Mouse (Mus musculus) regulatory T cell (primary cell): ENCODE measurements around the gene Samm50.

Experiments
- in situ Hi-C: fragments of 300-600 bp; cut with MboI, MseI; formaldehyde crosslinking; loops from one replicate; pipeline ENCODE4 v1.15.1; 2025; ENCODE audit warnings: high pct_unique_total_duplicates

Samm50 gene

DNA sequence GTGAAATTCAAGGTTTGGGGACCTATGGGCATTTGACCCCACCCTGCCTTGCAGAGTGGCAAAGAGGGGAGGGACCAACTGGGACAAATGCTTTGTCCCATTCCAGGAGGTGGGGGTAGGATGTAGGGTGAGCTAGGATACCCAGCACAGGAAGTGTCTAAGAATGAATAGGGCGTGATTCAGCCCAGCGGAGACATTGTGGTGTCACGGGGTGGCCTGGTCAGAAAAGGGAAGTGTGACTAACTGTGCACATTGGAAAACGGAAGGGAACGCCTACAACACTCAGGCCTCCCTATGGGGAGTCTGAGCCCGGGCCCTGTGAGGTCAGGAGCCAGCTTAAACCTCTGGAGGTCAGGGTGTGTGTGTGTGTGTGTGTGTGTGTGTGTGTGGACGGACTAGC lies 43.6 kb downstream of the Samm50 start:
- in situ Hi-C loops = no loop called here

DNA sequence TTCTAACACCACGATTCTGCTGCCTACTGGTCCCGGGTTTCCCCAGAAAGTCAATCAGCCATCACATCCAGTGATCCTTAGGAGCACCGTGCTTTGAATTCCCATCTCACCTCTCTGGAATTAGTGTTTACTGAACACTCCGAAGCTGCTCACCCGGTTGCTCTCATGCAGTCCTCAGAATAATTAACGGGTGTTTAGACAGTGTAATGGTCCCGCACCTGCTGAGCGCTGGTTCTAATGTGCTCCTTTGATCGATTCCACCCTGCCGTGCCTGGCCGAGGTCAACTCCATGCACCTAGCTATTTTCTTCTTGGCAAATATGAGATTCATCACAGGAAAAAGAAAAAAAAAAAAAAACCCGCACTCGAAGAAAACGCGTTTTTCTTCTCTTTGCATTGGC lies 46.5 kb downstream of the Samm50 start:
- in situ Hi-C loops = no loop called here

DNA sequence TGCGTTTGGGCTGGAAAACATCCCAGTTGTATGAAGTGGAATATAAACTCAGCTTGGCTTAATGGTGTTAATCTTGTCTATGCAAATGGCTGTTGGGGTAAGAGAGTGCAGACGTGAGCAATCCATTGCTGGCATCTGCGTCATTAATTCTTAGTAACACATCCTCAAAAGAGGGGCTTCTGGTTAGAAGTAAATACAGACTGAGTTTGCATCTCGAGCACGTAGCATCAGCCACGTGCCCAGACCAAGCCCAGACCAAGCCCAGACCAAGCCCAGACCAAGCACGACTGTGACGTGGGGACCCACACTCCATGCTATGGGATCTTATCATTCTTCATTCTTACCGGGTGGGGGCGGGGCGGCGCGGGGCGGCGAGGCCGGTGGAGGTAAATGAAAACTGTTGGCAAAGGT lies 47.0 kb downstream of the Samm50 start:
- in situ Hi-C loops = no loop called here

DNA sequence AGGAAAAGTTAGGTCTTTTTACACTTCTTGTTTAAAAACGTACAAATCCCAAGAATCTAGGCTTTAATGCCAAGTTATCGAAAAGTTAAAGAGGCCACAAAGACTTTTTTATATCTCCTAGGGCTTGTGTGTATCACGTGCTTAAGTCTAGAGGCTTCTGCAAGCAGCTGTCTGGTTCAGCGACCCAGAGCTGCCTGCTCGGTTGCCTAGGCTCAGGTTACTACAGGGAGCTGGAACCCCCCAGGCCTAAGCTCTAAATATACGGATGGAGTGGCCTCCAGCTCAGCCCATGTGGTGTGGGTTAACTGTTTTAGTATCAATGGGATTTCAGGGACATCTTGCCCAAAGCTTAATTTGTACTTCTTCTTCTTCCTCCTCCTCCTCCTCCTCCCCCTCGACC lies 49.5 kb downstream of the Samm50 start:
- in situ Hi-C loops = loop anchor here (10.0 kb wide), 1 partner anchor 977 kb away; no protein-coding TSS in a partner anchor

DNA sequence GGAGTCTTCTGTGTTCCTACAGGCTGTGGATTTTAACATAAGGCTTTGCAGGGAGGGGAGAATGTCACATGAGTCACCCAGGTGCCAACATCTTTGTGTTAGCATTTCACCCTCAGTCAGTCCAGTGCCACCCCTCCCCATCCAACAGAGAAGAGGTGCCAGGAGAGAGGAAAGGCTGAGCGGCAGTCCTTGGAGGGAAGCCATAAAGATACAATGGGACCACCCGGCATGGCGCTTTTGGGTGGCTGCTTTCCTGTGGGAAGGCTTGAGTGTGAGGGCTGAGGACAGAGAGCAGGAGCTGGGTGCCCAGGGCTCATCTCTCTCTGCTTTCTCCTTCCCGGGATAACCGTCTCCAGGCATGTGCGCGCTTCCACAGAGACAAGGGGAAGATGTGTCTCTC lies 53.1 kb downstream of the Samm50 start:
- in situ Hi-C loops = loop anchor here (10.0 kb wide), 1 partner anchor 980 kb away; no protein-coding TSS in a partner anchor

DNA sequence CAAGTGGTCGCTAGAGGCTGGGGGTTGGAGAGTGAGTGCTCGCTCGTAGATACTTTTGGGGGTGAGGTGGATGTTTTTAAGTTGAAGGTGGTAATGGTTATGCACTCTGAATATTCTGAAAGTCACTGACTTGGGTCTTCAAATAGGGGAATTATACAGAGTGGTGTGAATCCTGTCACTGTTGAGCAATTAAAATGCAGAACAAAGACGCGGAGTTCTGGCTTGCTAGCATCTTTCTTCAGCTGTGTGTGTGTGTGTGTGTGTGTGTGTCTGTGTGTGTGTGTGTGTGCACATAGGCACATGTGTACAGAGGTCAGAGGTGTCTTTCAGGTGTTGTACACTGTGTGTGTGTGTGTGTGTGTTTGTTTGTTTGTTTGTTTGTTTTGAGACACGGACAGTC lies 54.2 kb downstream of the Samm50 start:
- in situ Hi-C loops = loop anchor here (10.0 kb wide), 1 partner anchor 981 kb away; no protein-coding TSS in a partner anchor

DNA sequence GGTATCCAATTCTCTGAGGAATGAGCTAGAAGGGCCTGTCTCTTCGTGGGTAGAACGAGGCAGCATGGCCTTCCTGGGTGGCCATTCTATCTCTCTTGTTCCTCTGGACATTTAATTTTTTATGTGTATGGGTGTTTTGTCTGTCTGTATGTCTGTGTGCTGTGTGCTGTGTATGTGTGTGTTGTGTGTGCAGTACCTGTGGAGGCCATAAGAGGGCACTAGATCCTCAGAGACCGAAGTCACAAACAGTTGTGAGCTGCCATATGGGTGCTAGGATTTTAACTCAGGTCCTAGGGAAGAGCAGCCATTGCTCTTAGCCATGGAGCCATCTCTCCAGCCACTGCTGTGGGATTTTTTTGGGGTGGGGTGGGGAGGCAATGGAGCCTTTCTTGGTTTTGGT lies 55.3 kb downstream of the Samm50 start:
- in situ Hi-C loops = loop anchor here (10.0 kb wide), 1 partner anchor 983 kb away; no protein-coding TSS in a partner anchor

DNA sequence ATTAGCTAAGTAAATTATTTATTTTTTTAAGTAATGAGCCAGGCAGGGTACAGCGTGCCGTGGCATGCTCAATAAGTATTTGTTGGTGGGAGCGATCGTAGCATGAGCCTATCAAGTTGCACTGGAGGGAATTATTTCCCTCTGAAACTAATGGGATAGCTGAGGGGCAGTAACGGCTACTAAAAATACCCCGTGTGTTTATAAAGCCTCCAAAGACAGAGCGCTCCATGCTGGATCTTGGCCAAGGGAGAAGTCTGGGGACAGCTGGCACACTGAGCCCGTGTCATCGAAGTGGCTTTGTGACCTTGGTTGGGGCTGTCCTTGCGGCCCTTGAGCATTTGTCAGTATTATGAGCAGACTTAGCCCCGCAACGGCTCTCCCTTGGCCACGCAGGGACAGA lies 59.2 kb downstream of the Samm50 start:
- in situ Hi-C loops = no loop called here

DNA sequence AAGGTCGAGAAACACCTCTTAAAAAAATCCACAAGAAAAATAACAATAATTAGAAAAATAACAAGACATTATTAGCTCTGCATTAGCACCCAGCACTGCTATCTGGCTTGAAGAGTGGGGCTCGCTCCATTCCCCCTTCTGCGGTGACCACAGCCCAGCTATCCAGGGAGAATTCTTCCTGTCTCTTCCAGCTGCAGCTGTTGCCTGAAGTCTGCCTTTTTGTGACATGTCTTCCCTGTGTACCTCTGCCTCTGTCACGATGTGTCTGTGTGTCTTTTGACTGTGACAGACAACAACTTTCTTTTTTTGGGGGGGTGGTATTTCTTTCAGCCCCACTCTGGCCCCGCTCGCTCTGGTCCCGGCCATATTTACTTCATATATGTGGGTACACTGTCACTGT lies 60.6 kb downstream of the Samm50 start:
- in situ Hi-C loops = no loop called here

DNA sequence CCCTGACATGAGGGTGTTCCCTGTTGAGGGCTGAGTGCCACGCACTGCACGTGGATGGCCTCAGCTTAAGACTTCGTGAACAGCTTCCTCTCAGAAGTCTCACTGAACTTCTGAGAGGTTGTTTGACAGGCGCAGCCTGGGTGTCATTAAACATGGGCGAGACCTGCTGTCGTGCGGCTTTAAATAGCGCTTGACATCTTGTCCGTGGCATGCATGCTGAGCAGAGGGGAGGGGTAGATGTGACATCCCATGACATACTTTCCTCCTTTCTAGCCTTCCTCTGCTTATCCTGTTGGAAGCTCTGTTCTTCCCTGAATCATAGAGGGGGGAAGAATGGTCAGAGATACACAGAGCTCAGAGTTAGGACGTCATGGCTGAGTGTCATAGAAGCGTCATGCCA lies 61.7 kb downstream of the Samm50 start:
- in situ Hi-C loops = no loop called here

DNA sequence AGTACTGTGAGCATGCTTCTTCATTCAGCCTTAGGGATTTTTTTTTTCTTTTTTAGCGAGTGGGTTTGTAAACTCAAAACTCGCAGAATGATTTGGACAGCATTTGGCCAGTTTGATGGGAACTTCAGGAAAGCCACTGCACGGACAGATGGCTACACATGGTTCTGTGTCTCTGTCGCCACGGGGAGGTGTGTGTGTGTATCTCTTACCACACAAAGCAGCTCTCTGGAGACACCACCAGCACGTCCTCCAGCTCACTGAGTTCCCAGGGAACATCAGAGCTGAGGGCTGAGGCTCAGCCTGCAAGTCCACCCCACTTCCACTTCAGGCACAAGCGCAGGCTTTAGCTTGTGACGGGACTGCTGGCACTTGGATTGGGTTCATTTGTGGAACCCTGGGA lies 62.3 kb downstream of the Samm50 start:
- in situ Hi-C loops = no loop called here

DNA sequence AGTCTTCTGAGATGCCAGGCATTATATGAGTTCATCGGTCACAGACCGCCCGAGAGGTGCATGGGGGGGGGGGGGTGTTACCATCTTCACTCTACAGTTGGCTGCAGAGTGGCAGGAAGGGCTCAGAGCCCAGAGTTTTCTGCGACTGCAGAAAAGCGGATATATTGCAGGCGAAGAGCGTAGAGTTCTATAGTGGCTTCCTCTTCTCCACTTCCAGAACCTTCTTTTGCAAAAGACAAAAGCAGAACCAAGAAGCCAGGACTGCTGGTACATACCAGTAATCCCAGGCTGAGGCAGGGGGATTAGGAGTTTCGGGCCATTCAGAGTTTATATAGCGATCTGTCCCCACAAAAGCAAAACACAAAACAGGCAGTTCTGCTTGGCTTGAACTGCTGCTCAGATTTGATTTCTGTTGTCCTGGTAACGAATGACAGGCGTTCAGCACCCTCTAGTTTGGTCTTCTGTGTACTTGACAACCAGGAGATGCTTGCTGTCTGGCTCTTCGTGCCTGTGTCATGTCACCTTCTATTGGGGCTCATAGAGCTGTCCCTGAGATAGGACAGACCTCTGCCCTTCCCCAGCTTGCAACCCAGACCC lies 64.3 kb downstream of the Samm50 start:
- in situ Hi-C loops = no loop called here

DNA sequence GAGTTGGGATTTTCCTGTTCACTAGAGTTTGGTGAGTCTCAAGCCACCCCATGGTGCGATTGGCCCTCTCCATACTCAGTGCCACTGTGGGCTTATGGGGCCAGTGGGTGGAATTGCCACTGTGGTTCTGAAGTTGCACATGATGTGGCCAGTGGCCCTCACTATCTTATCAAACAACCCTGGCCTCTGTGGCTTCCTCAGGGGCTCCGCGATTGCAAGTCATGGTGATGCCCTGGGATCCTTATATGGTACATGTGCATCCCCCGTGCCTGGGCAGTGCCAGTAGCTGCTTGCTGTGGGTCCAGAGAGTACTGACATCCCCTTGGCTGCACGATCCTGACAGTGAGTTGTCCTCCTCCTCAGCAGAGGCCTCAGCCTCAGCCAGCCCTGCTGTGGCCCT lies 64.8 kb downstream of the Samm50 start:
- in situ Hi-C loops = no loop called here

DNA sequence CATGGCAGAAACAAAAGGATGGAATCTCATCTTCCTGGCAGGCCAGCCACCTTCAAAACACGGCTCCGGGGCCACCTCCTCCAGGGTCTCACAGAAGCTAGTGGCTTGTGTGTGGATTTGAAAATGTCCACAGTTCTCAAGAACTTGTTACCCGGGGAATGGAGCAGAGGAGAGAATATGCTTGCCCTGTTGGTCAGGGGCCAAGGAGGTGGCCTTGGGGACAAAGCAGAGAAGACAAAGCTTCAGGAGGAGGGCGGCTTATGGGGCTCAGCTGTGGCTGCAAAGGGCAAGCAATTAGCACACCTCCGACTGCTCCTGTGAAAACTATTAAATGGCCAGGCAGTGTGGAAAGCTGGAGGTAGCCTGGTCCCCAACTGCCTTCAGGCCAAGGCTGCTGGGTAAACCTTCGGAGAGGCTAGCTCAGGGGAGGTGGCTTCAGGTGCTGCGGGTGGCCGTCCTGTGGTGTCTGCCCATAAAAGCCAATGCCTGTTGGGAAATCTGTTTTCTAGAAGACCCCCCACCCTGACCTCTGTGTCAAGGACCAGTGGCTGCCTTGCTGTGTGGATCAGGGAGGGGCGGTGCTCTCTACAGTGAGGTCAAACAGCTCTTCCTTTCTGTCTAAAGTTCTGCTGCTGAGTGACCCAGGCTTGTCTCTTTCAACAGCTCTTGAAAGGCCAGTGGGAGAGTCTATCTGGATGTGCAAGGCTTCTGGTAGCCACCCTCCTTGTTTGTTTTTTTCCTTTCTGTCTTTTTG lies 66.7 kb downstream of the Samm50 start:
- in situ Hi-C loops = no loop called here

DNA sequence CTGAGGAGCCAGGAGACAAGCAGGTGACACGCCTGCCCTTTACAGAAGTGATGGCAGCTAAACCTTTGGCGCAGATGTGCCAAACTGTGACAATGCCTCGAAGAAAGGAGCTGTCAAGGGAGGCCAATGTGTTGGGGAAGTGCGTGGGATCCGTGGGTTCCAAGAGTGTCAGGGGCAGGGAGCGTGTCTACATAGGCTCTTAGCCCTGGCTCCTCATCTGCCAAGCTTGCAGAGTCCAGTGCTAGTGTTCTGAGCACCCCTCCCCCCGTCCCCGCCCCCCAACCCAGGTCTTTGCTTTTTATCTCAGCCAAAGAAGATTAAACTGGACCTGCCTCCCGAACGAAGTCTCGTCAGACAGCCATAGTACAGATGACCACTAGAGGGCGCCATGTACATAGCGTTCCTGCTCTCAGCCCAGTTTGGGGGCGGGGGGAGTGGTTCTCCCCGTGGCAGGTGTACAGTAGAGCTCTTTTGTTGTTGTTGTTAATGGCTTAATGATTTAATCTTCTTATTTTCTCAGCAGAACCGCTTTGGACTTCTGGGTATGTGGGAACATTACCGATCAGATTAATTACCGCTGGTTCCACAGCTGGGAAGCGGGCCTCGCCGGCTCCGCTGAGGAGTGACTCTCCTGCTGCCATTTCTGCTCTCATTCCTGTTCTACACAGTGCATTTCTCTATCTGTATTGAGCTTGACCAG lies 68.2 kb downstream of the Samm50 start:
- in situ Hi-C loops = no loop called here

DNA sequence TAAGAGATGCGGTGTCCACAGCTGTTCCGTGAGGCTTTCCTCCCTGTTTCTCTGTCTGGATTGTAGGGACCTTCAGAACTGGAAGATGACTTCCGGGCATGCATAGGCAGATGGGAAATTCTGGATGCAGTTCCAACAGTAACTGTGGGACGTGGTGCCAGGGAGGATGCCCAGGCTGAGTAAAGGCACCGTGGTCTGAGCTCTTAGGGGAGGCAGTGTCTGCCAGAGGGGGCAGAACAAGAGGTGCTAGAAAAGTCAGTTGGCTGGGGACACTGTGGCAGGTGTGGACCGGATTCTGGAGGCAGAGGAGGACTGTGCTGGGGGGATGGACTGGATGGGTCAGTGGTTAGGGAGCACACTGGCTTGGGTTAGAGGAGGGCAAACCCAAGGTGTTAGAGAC lies 70.6 kb downstream of the Samm50 start:
- in situ Hi-C loops = no loop called here

DNA sequence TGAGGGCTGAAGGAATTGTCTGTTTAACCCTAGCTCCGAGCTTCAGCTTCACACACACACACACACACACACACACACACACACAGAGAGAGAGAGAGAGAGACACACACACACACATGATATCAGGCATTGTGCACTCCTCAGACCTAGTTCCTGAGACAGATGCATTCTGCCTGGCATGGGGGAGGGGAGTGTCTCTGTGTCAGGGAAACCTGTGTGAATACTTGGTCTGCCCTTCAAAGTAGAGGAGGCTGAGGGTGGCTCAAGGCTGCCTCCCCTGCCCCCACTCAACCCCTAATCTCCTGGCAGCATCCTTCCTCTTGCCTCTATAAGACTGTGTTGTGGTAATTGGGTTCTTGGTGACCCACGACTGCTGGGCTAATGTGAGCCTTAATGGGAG lies 71.5 kb downstream of the Samm50 start:
- in situ Hi-C loops = no loop called here

DNA sequence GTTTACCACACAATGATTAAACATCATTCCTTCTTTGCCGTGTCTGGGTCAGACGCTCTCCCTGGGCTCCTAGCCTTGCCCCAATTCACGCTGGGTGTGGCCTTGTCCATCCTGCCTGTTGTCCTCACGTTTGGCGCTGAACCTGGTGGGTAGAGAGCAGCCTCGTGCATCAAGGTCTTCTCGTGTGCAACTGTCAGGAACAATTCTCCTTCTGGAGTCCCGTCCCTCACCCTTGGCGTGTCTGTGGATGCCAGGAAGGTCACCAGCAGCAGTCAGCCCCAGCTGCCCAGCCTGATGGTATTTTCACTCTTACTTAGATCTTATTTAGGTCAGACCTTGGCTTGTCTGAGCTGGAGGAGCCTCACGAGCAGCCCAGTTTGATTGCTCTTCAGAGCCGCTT lies 73.1 kb downstream of the Samm50 start:
- in situ Hi-C loops = no loop called here

DNA sequence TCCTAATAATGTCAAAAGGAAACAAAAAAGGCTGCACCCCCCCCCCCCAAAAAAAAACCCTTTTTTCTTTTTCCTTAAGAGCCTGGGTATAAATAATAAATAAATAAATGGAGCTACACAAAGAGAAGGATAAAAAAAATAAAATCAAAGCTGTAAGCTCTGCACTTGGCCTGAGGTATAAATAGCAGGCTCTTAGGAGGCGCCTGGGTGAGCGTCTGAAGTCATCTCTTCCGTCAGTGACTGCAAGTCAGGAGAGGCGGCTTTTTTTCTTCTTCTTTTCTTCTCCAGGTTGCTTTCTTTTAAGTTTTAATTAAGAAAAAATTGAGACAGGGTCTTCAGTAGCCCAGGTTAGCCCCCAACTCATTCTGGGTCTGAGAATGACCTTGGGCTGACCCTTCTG lies 74.2 kb downstream of the Samm50 start:
- in situ Hi-C loops = no loop called here
